Mouse (Mus musculus): ENCODE data around the gene Per1.

DNA sequence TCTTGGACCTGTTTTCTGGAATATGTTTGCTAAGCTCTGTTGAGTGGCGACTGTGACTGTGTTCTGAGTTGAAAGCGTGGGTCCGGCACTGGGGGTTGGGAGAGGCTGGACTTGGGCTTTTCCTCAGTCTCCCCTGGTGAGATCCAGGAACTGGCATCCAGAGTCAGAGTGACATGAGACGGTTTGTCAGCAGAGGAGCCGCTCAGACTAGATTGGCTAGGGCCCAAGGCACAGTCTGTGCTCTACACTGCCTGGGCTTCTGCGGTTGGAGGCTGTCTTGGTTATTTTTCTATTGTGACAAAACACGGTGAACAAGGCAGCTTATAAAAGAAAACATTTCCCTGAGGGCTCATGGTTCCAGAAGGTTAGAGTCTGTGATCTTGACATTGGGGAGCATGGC, 52.5 kb downstream of the Per1 start:
- TF ChIP-seq GATA1 (IDR thresholded peaks at IDR 0.05; ENCODE audit: borderline replicate concordance, low read length) (no peak), FLI1 (IDR thresholded peaks at IDR 0.05; ENCODE audit: low read length) (no peak)
